Mouse (Mus musculus): ENCODE data around the gene Tspan33.
"Not testable (repeated sequence)": the region's sequence is repeated elsewhere in the genome, so short reads cannot be mapped to it uniquely, and the experiment has no call there.

Tspan33 gene

GRCm38 (mm10) chr6:29753336-29753735, 59.3 kb downstream of the Tspan33 start:
- no peak for DNase-seq (ENCODE audit: low read depth, low spot score)

GRCm38 (mm10) chr6:29756001-29756400, 62.0 kb downstream of the Tspan33 start:
- no peak for DNase-seq (ENCODE audit: low read depth, low spot score)

- DNase-seq (ENCODE audit: low read depth, low spot score), result no peak
Observed at GRCm38 (mm10) chr6:29756476-29756875, 62.5 kb downstream of the Tspan33 start.

- peak; percentile 69 for DNase-seq (ENCODE audit: low read depth, low spot score)
Observed at GRCm38 (mm10) chr6:29758417-29758816, 64.4 kb downstream of the Tspan33 start.

- no peak for DNase-seq (ENCODE audit: low read depth, low spot score)
Observed at GRCm38 (mm10) chr6:29759012-29759679, 65.1 kb downstream of the Tspan33 start.

GRCm38 (mm10) chr6:29760397-29760796, 66.4 kb downstream of the Tspan33 start:
- not testable (repeated sequence) for DNase-seq (ENCODE audit: low read depth, low spot score)

- no peak for DNase-seq (ENCODE audit: low read depth, low spot score)
Observed at GRCm38 (mm10) chr6:29761282-29761681, 67.3 kb downstream of the Tspan33 start.

GRCm38 (mm10) chr6:29762524-29762923, 68.5 kb downstream of the Tspan33 start:
- no peak for DNase-seq (ENCODE audit: low read depth, low spot score)

GRCm38 (mm10) chr6:29766874-29767273, 72.9 kb downstream of the Tspan33 start:
- DNase-seq (ENCODE audit: low read depth, low spot score), result no peak

All from c-Kit-negative CD71-positive TER-119-positive erythroid progenitor cells, embryonic 14.5 days (primary cell).